9 mouse cellular contexts compared by ENCODE assay signal in genomic region chr12:118926813-118927281, GRCm38 (mm10). TPM values are rescaled to one million over a fixed set of nuclear protein-coding genes. Genes with fewer than 3 reads are reported as not detected.
DNase-seq lines count a peak whose midpoint lies in the region; ATAC-seq and TF ChIP-seq lines count a peak whose summit lies in the region.
"Had no signal": no experiment of that assay in that cellular context is flagged by ENCODE, and none has a peak within 500 bp of the region (broad histone marks: within the 10 kb centered on the region; RNA-seq: fewer than 3 reads in every experiment).

No protein-coding gene starts in this region.

- no peak overlapping the region for H3K27ac ChIP-seq in gastrocnemius, adult 2 months
- H3K27ac ChIP-seq in forebrain, embryonic 15.5 days (replicated peaks), result no peak overlapping the region
- H3K27ac ChIP-seq in intestine, embryonic 15.5 days, result no peak overlapping the region

- peaks cover 3% of the 10 kb centered on the region; the same call in 1 of the 2 replicates for H3K4me1 ChIP-seq in forebrain, embryonic 15.5 days
- H3K4me1 ChIP-seq in intestine, embryonic 15.5 days (replicated peaks), result no peaks in the 10 kb centered on the region

- DNase-seq in gastrocnemius, adult 2 months, result no peak
- DNase-seq in gastrocnemius, postnatal 14 days, result no peak
- peak; percentile 59 for DNase-seq in R1 (ENCODE audit: low read depth, low spot score)
- DNase-seq in lung, postnatal 36 days, result peak; percentile 16
- peak; percentile 33 for DNase-seq in splenic B cell, adult 2 months (ENCODE audit: low read depth, low spot score)
- no peak for DNase-seq in spleen, postnatal 36 days (ENCODE audit: low spot score in 2 of 2)

- peak; percentile 73 for ATAC-seq in forebrain, embryonic 15.5 days (replicated peaks)
- ATAC-seq in intestine, embryonic 15.5 days, result peak; percentile 61; the same call in 1 of the 2 replicates

- no peak overlapping the region for H3K4me3 ChIP-seq in gastrocnemius, adult 2 months
- no peak overlapping the region for H3K4me3 ChIP-seq in forebrain, embryonic 15.5 days
- no peak overlapping the region for H3K4me3 ChIP-seq in intestine, embryonic 15.5 days (replicated peaks)

- H3K9me3 ChIP-seq in forebrain, embryonic 15.5 days, result no peaks in the 10 kb centered on the region
- no peaks in the 10 kb centered on the region for H3K9me3 ChIP-seq in intestine, embryonic 15.5 days

- H3K27me3 ChIP-seq in forebrain, embryonic 15.5 days, result no peaks in the 10 kb centered on the region
- H3K27me3 ChIP-seq in intestine, embryonic 15.5 days (replicated peaks), result no peaks in the 10 kb centered on the region
- H3K27me3 ChIP-seq in splenic B cell, adult 2 months (ENCODE audit: control insufficient read depth, insufficient read depth, low read length, poor library complexity, severe bottlenecking), result no peaks in the 10 kb centered on the region

- peak overlapping the region; percentile 32; the same call in 1 of the 2 replicates for H3K9ac ChIP-seq in forebrain, embryonic 15.5 days (replicated peaks)
- H3K9ac ChIP-seq in intestine, embryonic 15.5 days, result no peak overlapping the region

- intact Hi-C loops in gastrocnemius, adult 2 months (cut with DNase I), result loop anchor here (5.0 kb wide), 1 partner anchor 1055 kb away; no protein-coding TSS in a partner anchor
- intact Hi-C loops in gastrocnemius, postnatal 14 days (cut with DNase I; ENCODE audit: low total_unique reads), result loop anchor here (5.0 kb wide), 1 partner anchor 1055 kb away; no protein-coding TSS in a partner anchor

- peak overlapping the region; percentile 24; the same call in 1 of the 2 replicates for H3K4me2 ChIP-seq in forebrain, embryonic 15.5 days (replicated peaks)
- peak overlapping the region; percentile 20; the same call in 1 of the 2 replicates for H3K4me2 ChIP-seq in intestine, embryonic 15.5 days (replicated peaks)

- TF ChIP-seq CTCF in gastrocnemius, adult 2 months (IDR thresholded peaks at IDR 0.05), result peak; percentile 67

- no peaks in the 10 kb centered on the region for H3K36me3 ChIP-seq in forebrain, embryonic 15.5 days
- H3K36me3 ChIP-seq in intestine, embryonic 15.5 days, result no peaks in the 10 kb centered on the region
- no peaks in the 10 kb centered on the region for H3K36me3 ChIP-seq in splenic B cell, adult 2 months (ENCODE audit: control insufficient read depth, insufficient read depth, low read length, poor library complexity, severe bottlenecking)

- WGBS in forebrain, embryonic 15.5 days, result 21% methylated on average over 13 of the region's 13 CpGs
- 18% methylated on average over 13 of the region's 13 CpGs for WGBS in intestine, embryonic 15.5 days

RNA-seq across cellular contexts. Expression of gene Abcb5, which starts 39.4 kb away (rescaled TPM):
- total RNA-seq in gastrocnemius, adult 2 months (2021), result not detected
- total RNA-seq in gastrocnemius, postnatal 14 days (2021), result not detected
- not detected in 2 replicates for polyA plus RNA-seq in forebrain, embryonic 15.5 days (2015; fragmentation: Nextera tagmentation; extraction: Ambion mirVana)
- not detected in 2 replicates for polyA plus RNA-seq in intestine, embryonic 15.5 days (2015; fragmentation: Nextera tagmentation; extraction: Ambion mirVana)
- total RNA-seq: left cerebral cortex, adult 18-20 months had no signal

Comparison
In these comparisons a context has a peak if more than half of its experiments do, and no peak if none do; other contexts are left out.
1. DNase-seq: peak in R1 (single experiment), lung, postnatal 36 days (single experiment) and splenic B cell, adult 2 months (single experiment); none in gastrocnemius, adult 2 months (single experiment), gastrocnemius, postnatal 14 days (single experiment) and spleen, postnatal 36 days (0 of 2).